Mouse (Mus musculus) cerebellum, adult 2 months (tissue): ENCODE results near the gene Cwc27. TPM values are rescaled to one million over a fixed set of nuclear protein-coding genes. Genes with fewer than 3 reads are reported as not detected.

Experiments used
- DNase-seq, 2 experiments: peaks; one replicate each; pipeline ENCODE4 v3.0.0; 2021
- H3K27ac ChIP-seq: fragments of 200-500 bp; 2 replicates; pipeline ENCODE4 v1.5.1; 2012; ENCODE audit warnings: low read length, control low read depth, inconsistent platforms; ENCODE audit not compliant: insufficient read depth
- H3K27me3 ChIP-seq: fragments of 200-500 bp; 2 replicates; pipeline ENCODE4 v1.6.1; 2012; ENCODE audit warnings: inconsistent platforms, mild to moderate bottlenecking, low read length, moderate library complexity; ENCODE audit not compliant: control insufficient read depth, insufficient read depth
- H3K4me1 ChIP-seq: fragments of 200-500 bp; 2 replicates; pipeline ENCODE4 v1.6.1; 2011; ENCODE audit warnings: low read length; ENCODE audit not compliant: control insufficient read depth, insufficient read depth
- H3K4me3 ChIP-seq: fragments of 200-500 bp; replicated peaks from 2 replicates; pipeline ENCODE3; 2011; ENCODE audit warnings: mild to moderate bottlenecking, low read depth, low read length, control low read depth; ENCODE audit not compliant: insufficient read depth
- CTCF ChIP-seq: fragments of 200-500 bp; IDR thresholded peaks from 2 replicates; pipeline ENCODE4 v1.5.1; 2011; ENCODE audit warnings: low read depth, mild to moderate bottlenecking, control low read depth, low read length, moderate library complexity, borderline replicate concordance; ENCODE audit not compliant: insufficient read depth
- POLR2A ChIP-seq: fragments of 200-500 bp; IDR thresholded peaks from 2 replicates; pipeline ENCODE4 v1.6.1; 2011; ENCODE audit warnings: low read length, control low read depth, borderline replicate concordance; ENCODE audit not compliant: insufficient read depth
- WGBS: fragments of 180-500 bp; shearing (Covaris S2); methylation state at CpG from one replicate; pipeline ENCODE4 v1.1.7; 2018; 5-methylcytosine and 5-hydroxymethylcytosine counted together
- polyA plus RNA-seq: library from polyadenylated mRNA; depleted of rRNA; stranded (reverse); fragments of >200 nt; gene quantifications from 2 replicates; pipeline ENCODE4 v1.2.3, GENCODE M21; 2012

Cwc27 gene
- polyA plus RNA-seq, 1 experiment, result 16.4 TPM

- 93% methylated on average over 13 of the region's 13 CpGs for WGBS
- no peak for TF ChIP-seq CTCF
- Histone ChIP-seq H3K27me3 (no peaks in the 10 kb centered on the region), H3K27ac (no peak overlapping the region), H3K4me3 (no peak overlapping the region), H3K4me1 (no peaks in the 10 kb centered on the region)
- DNase-seq, result no peak
These were observed 15.9 kb upstream of the Cwc27 start for GRCm38 (mm10) chr13:104832811-104833210.

- WGBS, result 90% methylated on average over 2 of the region's 2 CpGs
These were observed 8.5 kb upstream of the Cwc27 start for GRCm38 (mm10) chr13:104825470-104825869.

GRCm38 (mm10) chr13:104822411-104822838, 5.5 kb upstream of the Cwc27 start:
- 20% methylated on average over 8 of the region's 8 CpGs for WGBS
- H3K27ac ChIP-seq, result no peak overlapping the region
- no peak overlapping the region for H3K4me3 ChIP-seq
- H3K4me1 ChIP-seq, result no peaks in the 10 kb centered on the region
- no peak for DNase-seq
- TF ChIP-seq CTCF (no peak), POLR2A (no peak)
- no peaks in the 10 kb centered on the region for H3K27me3 ChIP-seq

More at GRCm38 (mm10) chr13:104825470-104825869, 8.5 kb upstream of the Cwc27 start:
- no peaks in the 10 kb centered on the region for H3K27me3 ChIP-seq
- DNase-seq, result no peak
- no peak overlapping the region for H3K4me3 ChIP-seq
- H3K4me1 ChIP-seq, result no peaks in the 10 kb centered on the region
- no peak overlapping the region for H3K27ac ChIP-seq
- TF ChIP-seq CTCF, result no peak
- TF ChIP-seq POLR2A, result no peak

GRCm38 (mm10) chr13:104821908-104822307, 5.0 kb upstream of the Cwc27 start:
- no peak overlapping the region for H3K27ac ChIP-seq
- H3K4me3 ChIP-seq, result no peak overlapping the region
- no peak for DNase-seq
- whole genome bisulfite sequencing, result 96% methylated on average over 1 of the region's 1 CpGs
- no peak for TF ChIP-seq CTCF
- TF ChIP-seq POLR2A, result no peak
- no peaks in the 10 kb centered on the region for H3K4me1 ChIP-seq
- no peaks in the 10 kb centered on the region for H3K27me3 ChIP-seq

- no peaks in the 10 kb centered on the region for H3K4me1 ChIP-seq
- no peak overlapping the region for H3K4me3 ChIP-seq
- no peak overlapping the region for H3K27ac ChIP-seq
- no peaks in the 10 kb centered on the region for H3K27me3 ChIP-seq
- TF ChIP-seq POLR2A (no peak), CTCF (no peak)
- DNase-seq, result no peak
These were observed 4.2 kb upstream of the Cwc27 start for GRCm38 (mm10) chr13:104821192-104821591.

DNA sequence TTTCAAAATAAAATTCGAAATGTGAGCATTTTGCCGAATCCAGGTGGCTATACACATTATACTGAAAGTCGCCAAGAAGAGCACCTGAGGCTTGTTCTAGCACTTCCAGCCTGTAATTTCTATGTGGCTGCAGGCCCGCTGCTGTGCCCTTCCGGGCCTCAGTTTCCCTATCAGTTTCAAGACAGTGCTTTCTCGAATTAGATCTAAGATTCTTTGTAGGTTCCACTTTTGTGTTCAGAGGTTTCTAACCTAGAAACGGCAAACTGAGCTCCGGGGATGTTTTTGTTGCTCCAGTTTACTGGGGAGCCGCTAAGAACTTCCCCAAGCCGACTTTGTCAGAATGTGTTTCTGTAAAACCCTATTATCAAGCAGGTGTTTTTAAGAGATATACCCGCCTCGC, 754 bp upstream of the Cwc27 start:
- 55% methylated on average over 12 of the region's 12 CpGs for WGBS
- Histone ChIP-seq H3K27ac (no peak overlapping the region), H3K27me3 (no peaks in the 10 kb centered on the region), H3K4me3 (peak overlapping the region; percentile 80), H3K4me1 (no peaks in the 10 kb centered on the region; the same call in 1 of the 2 replicates)
- no peak for TF ChIP-seq CTCF
- no peak for TF ChIP-seq POLR2A
- DNase-seq, result no peak

DNA sequence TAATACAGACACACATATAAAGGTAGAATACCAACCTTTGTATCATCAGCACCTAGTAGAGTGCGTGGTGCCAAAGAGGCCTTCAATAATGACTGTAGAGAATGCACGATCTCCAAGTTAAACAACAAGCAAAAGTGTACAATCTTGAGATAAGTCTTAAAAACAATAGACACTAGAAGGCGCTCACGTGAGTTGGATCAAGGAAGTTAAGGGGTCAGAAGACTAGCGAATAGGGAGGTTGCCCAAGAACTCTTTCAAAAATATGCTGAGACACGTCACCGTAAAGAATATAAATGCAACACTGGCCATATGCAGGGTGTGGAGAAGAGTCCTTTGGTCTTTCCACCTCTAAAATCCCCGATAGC, 690 bp downstream of the Cwc27 start:
- 10% methylated on average over 8 of the region's 8 CpGs for WGBS
- Histone ChIP-seq H3K4me3 (peak overlapping the region; percentile 80), H3K27ac (no peak overlapping the region), H3K4me1 (no peaks in the 10 kb centered on the region; the same call in 1 of the 2 replicates), H3K27me3 (no peaks in the 10 kb centered on the region)
- TF ChIP-seq POLR2A (no peak), CTCF (no peak)
- no peak for DNase-seq

GRCm38 (mm10) chr13:104805681-104806080, 11.3 kb downstream of the Cwc27 start:
- WGBS, result 48% methylated on average over 3 of the region's 3 CpGs
- H3K4me3 ChIP-seq, result no peak overlapping the region
- H3K4me1 ChIP-seq, result no peaks in the 10 kb centered on the region
- peak in 1 of 2 experiments; percentile 22 for DNase-seq
- no peaks in the 10 kb centered on the region for H3K27me3 ChIP-seq
- H3K27ac ChIP-seq, result no peak overlapping the region
- TF ChIP-seq POLR2A (no peak), CTCF (peak; percentile 24; the same call in 1 of the 2 replicates)
